Mouse (Mus musculus) gastrocnemius, postnatal 36 days (tissue): ENCODE measurements around the gene Pcsk6. TPM values are rescaled to one million over a fixed set of nuclear protein-coding genes. Genes with fewer than 3 reads are reported as not detected.
A peak's percentile ranks its signal among the peaks of the same experiment; 100 is the strongest.
"Not testable (repeated sequence)": the region's sequence is repeated elsewhere in the genome, so short reads cannot be mapped to it uniquely, and the experiment has no call there.

Experiments used
- DNase-seq, 2 experiments: peaks; one replicate each; pipeline ENCODE4 v3.0.0; 2022
- intact Hi-C: fragments of 180-260 bp; cut with DNase I; formaldehyde crosslinking; loops from one replicate; pipeline ENCODE4 v1.15.1; 2025
- total RNA-seq, 2 experiments: library from RNA; stranded (reverse); gene quantifications; 2 replicates each; pipeline ENCODE4 v1.2.3; 2021

The Pcsk6 gene
- total RNA-seq, 2 experiments from 2014 or later = 19.0 to 19.6 TPM

DNA sequence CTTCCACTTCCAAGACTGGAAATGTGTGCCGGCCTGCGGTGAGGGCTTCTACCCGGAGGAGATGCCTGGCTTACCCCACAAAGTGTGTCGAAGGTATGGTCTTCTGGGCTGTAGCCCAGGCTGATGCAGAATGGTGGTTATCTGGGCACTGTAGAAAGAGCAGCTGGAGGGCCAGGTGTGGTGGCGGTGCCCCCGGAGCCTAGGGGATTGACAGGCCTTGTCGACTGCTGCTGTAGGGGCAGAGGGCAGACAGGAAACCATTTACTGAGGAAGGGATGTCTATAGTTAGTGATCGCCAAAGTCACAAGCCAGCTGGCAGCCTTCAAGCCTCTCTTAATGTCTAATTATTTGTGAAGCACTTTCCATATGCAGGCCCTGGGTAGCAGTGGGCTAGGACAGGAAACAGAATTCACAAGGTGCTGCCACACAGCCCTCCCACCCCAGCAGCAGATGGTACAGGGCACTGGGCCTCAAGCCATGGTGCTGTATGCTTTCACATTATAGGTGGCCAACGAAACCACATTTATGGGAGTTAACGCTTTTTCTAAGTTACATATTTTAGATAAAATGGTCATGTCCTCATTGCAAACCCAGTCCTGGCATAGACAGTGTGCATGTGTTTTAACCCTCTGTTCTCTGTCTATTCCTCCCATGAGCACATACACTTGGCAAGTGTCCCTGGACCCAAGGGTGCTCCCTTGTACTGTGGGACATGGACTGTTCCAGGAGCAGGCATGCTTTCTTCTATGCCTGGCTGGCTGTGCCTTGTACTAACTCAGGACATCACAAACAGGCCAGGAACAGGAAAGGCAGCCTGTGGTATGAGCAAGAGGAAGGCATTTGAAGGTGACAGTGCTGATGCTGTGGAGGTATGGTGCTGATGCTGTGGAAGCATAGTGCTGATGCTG, 182.3 kb downstream of the Pcsk6 start, which contains the start of gene Gm45213:
Gene Gm45213 (plus strand): TSS at position 51 of the 908 bp plus-strand sequence.
- DNase-seq = no peak
- intact Hi-C loops = no loop called here

DNA sequence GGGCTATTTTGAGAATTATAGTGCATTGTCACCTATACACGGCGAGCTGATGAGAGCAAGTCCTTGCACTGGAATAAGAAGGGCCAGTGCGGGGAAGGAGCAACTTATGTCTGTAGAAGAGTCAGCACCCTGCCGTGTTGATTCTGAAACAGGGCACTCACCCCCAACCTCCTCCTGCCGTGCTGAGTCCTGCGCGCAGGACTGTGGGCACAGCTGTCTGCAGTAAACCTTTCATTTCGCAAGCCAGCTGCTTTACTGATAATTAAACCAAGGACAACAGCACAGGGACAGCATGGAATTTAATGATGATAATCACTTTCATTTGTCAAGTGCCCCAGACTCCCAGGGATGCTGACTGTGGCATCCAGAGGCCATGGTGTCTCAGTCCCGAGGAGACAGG, 183.1 kb downstream of the Pcsk6 start:
- DNase-seq = no peak
- intact Hi-C loops = no loop called here

DNA sequence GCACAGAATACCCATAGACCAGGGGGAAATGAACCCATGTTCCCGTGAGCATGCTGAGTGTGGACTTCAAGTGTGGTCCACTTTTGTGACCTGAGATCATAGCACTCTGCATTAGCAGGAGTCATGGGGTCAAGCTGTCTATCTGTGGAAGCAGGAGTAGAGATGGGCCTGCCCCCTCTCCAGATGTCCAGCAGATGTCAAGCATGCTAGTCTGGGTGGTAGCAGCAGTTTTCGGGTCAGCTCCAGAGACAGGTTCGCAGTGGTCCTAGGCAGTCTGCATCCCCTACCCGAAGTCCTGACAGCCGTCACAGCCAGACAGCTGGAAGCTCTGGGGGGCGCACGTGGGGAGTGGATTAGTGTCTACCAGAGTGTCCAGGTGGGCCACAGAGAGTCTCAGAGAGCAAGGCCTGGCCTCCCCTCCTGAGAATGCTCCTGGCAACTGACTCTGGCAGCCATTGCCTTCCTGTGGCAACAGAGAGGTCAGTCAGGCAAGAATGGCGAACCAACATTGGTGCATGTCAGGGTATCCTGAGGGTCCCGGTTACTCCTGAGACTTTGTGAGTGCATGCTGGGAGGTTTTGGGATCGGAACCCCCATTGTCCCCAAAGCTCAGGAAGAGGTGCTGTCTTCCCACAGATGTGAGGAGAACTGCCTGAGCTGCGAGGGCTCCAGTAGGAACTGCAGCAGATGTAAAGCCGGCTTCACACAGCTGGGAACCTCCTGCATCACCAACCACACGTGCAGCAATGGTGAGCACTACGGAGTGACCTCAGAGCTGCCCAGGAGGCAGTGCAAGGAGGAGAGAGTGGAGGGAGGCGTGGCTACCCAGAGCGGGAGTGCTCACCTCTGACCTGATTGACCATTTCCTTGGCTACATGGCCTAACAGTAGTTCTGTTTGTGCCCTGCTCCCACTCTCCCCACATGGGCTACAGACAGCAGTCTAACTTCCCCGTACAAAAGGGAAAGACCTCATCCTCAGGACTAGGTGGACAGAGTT, 185.7 kb downstream of the Pcsk6 start:
- DNase-seq = no peak

DNA sequence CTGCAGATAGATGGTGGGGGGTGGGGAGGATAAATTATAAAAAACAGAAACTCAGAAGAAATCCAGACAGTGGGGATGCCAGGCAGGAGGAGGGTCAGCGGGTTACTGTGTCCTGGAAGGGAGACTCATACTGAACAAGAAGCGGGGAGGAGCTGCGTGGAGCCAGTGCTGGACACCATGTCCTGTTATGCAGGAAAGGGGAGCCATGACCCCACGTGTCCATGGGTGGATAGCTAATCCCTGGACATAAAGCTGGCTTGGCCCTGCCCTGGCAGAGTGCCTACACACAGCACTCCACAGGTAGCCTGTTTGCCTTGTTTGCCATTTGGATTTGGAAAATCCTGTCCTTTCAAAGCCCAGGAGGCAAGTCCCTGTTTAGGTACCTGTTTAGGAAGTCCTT, 186.4 kb downstream of the Pcsk6 start:
- intact Hi-C loops = no loop called here
- no peak for DNase-seq

More for the DNA sequence above, 185.7 kb downstream of the Pcsk6 start:
- intact Hi-C loops = no loop called here

DNA sequence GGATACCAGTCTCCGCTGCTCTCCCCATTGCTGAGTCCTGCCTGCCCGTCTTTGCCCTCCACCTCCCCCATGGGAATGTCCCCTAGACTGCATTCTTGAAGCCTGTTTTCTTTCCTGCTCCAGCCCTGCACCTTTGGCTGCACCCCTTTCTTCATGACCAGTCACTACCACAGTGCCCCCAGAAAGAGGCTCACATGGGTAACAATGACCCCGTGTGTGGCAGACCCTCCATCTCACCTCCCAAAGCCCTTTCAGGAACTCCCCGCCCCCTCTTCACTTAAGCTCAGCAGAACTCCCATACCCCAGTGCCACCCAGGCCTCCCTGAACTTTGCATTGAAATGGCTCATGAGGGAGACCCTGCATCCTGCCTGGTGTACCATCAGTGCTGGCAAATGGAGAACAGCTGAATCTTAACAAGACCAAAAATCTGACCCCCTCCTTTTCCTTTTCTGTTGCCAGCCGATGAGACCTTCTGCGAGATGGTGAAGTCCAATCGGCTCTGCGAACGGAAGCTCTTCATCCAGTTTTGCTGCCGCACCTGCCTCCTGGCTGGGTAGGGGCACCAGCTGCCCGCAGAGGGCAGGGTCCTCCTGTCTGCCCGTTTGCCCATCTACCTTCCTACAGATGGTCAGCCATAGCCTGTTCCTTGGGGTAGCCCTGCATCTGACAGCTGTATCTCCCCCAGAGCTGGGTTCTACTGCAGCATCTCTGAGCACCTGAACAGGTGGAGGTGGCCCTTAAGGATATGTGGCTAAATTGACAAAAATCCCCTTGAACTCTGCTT, 187.1 kb downstream of the Pcsk6 start:
- intact Hi-C loops = no loop called here
- DNase-seq = no peak

DNA sequence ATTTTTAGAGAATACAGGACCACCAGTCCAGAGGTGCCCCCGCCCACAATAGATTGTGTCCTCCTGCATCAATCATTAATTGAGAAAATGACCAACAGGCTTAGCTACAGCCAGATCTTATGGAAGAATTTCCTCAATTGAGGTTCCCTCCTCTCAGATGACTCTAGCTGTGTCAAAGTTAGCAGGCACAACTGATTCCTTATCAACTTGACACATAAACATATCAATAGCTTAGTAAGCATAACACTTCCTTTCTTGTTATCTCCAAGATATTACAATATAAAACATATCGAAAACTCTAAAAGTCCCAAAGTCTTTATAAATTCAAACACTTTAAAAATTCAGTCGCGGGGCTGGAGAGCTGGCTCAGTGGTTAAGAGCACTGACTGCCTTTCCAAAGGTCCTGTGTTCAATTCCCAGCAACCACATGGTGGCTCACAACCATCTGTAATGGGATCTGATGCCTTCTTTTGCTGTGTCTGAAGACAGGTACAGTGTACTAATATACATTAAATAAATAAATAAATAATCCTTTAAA, 192.5 kb downstream of the Pcsk6 start:
- intact Hi-C loops = loop anchor here (2.0 kb wide), 1 partner anchor 349 kb away; no protein-coding TSS in a partner anchor
- no peak for DNase-seq

DNA sequence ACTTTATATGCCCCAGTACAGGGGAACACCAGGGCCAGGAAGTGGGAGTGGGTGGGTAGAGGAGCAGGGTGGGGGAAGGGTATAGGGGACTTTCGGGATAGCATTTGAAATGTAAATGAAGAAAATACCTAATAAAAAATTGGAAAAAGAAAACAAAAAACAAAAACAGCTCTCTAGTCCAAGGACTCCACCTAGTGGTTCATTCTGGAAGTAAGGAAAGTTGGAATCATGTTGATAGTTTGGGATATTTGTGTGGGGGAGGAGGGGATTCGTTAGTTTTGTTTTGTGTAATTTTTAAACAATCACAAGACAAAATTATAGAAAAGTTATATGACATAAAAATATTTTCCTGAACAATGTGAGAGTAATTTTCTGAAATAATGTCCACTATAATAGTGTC, 193.8 kb downstream of the Pcsk6 start:
- not testable (repeated sequence) for DNase-seq
- intact Hi-C loops = loop anchor here (2.0 to 5.0 kb wide), 2 partner anchors 283 to 351 kb away; no protein-coding TSS in a partner anchor

DNA sequence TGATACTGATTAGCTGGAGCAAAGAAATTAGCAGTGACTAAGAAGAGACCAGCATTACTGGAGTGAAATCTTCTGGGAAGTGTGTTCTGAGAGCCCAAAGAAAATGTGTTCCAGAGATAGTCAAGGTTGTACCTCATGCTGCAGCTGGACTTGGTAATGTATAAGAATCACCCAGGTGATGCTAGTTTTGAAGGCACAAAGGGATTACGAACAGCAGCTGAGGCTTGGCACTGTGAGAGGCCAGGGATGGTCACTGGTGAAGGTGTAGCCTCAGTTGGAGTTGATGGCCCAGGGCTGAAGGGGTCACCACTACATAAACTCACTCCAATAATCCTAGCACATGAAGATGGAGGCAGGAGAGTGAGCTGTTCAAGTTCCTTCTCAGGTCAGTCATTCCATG, 197.2 kb downstream of the Pcsk6 start, which contains the start of gene Snrpa1:
Gene Snrpa1 (plus strand): TSS at position 301 of the 400 bp plus-strand sequence.
- intact Hi-C loops = loop anchor here (5.0 kb wide), 1 partner anchor 286 kb away; no protein-coding TSS in a partner anchor

DNA sequence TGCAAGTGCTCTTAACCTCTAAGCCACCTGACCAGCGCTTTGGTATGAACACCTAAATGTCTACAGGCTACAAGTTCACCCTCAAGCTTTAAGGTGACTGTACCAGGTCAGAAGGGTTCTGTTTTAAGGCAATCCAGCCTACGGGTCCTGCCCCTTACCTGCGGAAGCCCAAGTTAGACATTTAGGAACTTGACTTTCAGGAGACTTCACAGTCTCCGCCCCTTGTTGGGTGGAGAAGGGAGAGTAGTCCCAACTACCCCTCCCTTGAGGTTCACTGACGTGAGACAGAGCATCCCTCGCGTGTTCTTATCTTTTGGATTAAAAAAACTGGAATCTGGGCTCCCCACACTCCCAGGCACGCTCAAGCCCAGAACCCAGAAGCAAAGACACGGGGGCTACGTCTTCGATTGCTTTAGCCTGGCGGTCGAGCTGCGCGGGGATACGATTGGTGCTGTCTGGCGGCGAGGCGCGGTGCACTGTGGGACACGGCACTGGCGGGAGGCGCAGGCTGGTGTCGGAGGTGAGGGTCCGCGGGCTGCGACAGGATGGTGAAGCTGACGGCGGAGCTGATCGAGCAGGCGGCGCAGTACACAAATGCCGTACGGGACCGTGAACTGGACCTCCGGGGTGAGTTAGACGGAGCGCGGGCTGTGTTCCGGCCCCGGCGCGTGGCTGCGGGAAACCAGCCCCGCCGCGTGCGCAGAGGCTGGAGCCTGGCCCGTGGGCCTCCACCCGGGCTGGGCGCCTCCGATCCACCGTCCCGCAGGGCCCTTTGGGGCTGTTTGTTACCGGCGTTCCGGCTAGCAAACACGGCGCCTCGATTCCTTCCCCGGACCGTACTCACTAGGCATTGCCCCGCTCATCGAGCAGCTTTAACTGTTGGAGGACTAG, 198.8 kb downstream of the Pcsk6 start:
- DNase-seq = peak; percentile 81 to 83

More for the DNA sequence above, 197.2 kb downstream of the Pcsk6 start, which contains the start of gene Snrpa1:
- DNase-seq = no peak

DNA sequence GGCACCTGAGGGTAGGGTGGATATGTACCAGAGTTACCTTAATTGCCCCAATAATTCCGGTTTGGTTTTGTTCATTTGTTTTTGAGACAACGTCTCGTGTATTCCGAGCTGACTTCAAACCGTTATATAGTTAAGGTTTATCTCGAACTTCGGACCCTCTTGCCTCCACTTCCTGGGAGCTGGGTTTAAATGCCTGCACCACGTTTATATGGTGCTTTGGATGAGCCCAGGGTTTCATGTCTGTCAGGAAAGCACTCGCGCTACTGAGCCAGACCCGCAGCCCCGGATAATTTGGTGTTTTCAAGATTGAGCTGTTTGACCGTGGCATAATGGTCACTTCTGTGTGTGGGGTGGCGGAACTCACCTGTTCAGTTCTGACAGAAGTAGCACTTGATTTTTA, 199.5 kb downstream of the Pcsk6 start:
- DNase-seq = no peak
- intact Hi-C loops = no loop called here

More for the DNA sequence above, 198.8 kb downstream of the Pcsk6 start:
- intact Hi-C loops = no loop called here

DNA sequence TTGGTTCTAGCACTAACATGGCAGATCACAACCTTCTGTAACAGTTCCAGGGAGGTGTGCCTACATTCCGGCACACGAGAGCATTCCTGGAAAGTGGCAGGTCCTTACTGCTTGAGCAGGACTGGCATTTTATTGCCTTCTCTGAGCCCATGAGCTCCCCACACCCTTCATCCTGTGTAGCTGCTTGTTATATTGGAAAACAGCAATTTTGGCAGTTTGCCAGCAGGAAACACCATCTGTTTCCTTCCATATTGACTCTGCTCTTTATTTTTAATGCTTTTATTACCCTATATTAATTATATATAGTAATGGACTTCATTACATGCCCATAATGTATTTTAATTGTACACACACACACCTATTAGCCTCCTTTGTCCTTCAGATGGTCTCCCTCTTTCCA, 214.9 kb downstream of the Pcsk6 start:
- no peak for DNase-seq
- intact Hi-C loops = no loop called here

DNA sequence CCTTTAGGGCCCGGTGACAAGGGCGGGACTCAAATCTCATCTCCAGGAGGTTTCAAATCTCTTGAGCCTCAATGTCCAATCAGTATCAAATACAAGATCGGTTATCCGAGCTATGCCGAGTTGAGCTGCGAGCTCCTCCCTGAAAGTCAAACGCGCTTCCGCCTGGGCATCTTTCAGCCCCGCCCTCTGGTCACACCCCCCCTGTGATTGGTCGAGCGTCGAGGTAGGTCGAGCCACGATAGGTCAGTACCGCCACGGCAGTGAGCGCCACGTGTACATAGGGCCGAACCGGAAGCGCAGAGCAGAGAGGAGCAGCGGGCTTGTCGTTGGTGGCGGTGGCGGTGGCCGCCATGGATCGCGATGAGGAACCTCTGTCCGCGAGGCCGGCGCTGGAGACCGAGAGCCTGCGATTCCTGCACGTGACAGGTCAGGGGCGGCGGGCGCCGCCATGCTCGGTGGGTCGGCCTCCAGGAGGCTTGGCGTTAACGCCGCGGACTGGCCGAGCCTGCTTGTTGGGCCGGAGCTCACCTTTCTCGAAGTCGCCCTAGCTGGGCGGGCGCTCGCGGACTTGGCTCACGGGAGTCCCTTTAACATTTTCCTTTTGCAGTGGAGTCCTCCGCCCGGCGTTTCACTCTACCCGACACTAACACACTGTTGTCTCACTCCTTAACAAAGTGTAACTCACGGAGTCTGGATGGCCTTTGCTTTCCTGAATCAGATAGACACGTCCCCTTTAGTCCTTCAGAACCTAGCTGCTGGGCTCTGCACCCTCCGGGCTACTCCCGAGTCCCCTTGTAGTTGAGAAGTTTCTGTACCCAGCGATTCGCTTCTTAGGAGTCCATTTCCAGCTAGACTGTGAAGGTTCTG, 218.1 kb downstream of the Pcsk6 start, which contains the start of gene Selenos:
Gene Selenos (plus strand): TSS at position 286 of the 867 bp plus-strand sequence.
- intact Hi-C loops = no loop called here
- DNase-seq = peak; percentile 90 to 94

DNA sequence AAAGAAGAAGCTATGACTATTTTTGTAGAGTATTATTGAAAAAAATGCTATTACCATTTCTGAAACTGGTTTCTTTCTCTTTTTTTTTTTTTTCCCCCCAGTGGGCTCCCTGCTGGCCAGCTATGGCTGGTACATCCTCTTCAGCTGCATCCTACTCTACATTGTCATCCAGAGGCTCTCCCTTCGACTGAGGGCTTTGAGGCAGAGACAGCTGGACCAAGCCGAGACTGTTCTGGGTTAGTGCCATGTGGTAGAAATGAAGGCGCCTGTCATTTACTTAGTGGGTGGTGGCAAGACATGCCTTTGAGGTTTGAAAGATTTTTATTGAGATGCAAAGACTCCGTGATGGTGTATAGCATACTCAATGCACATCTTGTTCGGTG, 218.7 kb downstream of the Pcsk6 start:
- intact Hi-C loops = no loop called here
- DNase-seq = no peak

DNA sequence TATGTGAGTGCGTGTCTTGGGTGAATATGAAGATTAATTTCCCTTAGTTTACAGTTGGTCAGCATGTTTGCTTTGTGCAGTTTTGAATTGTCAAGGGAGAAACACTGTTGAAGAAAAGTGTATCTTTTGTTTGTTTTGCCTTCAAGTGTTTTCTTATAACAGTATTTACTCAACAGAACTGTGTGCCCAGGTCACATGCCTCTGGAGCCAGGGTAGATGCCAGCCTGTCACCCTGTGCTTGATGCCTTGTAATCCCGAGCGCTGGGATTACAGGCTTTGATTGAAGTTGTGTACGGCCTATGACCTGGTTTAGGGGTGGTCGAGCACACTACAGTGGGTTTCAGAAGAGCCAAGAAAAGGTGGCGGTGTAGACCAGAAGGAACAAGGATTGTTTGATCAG, 222.2 kb downstream of the Pcsk6 start:
- DNase-seq = no peak
- intact Hi-C loops = no loop called here

DNA sequence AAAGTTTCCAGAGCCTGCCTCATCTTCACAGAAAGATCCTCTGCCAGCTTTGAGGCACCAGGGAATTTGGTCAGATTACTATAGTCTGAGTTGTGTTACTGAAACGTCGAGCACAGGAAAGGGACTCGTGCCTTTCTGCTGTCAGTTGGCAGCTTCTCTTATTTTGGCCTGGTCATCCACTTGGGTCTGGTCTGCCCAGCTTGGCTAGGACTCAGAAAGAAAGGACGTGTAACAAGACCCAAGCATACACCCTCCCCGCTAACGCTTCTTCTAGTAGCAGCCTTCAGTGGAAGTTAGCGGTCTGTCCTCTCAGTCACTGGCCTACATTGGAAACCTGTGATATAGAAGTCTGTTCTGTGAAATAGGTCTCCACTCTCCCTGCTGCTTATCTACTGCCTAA, 223.0 kb downstream of the Pcsk6 start:
- DNase-seq = no peak

DNA sequence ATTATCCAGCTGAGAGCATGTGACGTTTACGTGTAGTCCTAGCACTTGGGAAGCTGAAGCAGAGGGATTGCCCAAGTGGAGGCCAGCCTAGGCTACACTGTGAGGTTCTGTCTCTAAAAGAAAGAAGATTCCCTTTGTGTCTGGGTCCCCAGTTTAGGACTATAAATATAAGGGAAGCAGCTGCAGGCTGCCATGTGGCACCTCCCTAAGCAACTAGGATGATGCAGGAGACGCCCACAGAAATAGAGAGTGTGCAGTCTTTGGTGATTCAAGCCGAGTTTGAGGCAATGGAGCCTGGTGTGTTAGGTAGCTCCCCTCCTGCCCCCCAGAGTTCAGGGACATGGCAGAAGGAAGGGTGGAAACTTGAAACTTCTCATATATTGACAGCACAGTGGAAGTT, 226.1 kb downstream of the Pcsk6 start:
- intact Hi-C loops = no loop called here
- DNase-seq = no peak

More for the DNA sequence above, 223.0 kb downstream of the Pcsk6 start:
- intact Hi-C loops = no loop called here

DNA sequence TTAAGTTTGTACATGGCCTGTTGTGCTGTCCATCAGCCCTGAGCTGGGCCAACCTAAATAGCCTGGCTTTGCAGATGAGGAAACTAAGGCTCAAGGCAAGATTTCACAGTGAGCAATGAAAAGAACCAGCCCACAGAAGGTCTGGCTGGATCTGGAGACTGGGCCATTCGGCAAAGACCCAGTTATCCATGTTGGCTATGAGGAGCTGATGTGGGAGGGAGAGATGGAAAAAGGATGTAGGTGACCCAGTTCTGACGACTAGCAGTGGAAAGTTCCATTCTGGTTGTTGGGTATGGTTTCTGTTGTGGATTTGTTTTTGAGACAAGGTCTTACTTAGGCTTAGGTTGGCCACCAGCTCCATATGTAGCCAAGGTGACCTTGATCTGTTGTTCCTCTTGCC, 226.5 kb downstream of the Pcsk6 start:
- no peak for DNase-seq
- intact Hi-C loops = no loop called here
